Mouse (Mus musculus): ENCODE data around the gene Olfr1250. TPM values are rescaled to one million over a fixed set of nuclear protein-coding genes. Genes with fewer than 3 reads are reported as not detected.
"Not testable (repeated sequence)": the region's sequence is repeated elsewhere in the genome, so short reads cannot be mapped to it uniquely, and the experiment has no call there.

Olfr1250 gene
- not detected in 2 replicates for total RNA-seq (2014; rRNA removed; ENCODE audit: low replicate concordance)
- polyA plus RNA-seq (2015; fragmentation: Nextera tagmentation; extraction: Ambion mirVana) = not detected in 2 replicates

- Histone ChIP-seq H3K27me3 (ENCODE audit: control insufficient read depth, insufficient read depth, low read length) (no peaks in the 10 kb centered on the region), H3K27ac (ENCODE audit: low read depth) (no peak within 1 kb of the TSS), H3K4me3 (ENCODE audit: low read depth, low read length) (no peak within 1 kb of the TSS), H3K4me2 (ENCODE audit: low read depth, low read length) (no peak within 1 kb of the TSS), H3K9me3 (replicated peaks; ENCODE audit: control insufficient read depth, low read length) (no peaks in the 10 kb centered on the region), H3K9ac (replicated peaks; ENCODE audit: low read depth, low read length) (no peak within 1 kb of the TSS), H3K4me1 (ENCODE audit: control insufficient read depth, insufficient read depth) (no peaks in the 10 kb centered on the region), H3K36me3 (replicated peaks; ENCODE audit: control insufficient read depth, insufficient read depth, low read length) (no peaks in the 10 kb centered on the region)
- ATAC-seq (ENCODE audit: insufficient read depth, low read depth) (no peak), DNase-seq (ENCODE audit: low spot score) (no peak)
- TF ChIP-seq CTCF (IDR thresholded peaks at IDR 0.05; ENCODE audit: low read depth) (no peak), EP300 (IDR thresholded peaks at IDR 0.05; ENCODE audit: low read depth) (no peak)
Observed at GRCm38 (mm10) chr2:89661367-89661766, at the start of gene Olfr1250. Gene Olfr1250 (minus strand): TSS chr2:89661467.

GRCm38 (mm10) chr2:89691980-89692379, 30.7 kb upstream of the Olfr1250 start:
- TF ChIP-seq CTCF (IDR thresholded peaks at IDR 0.05; ENCODE audit: low read depth) (no peak), EP300 (IDR thresholded peaks at IDR 0.05; ENCODE audit: low read depth) (no peak)
- Histone ChIP-seq H3K27ac (ENCODE audit: low read depth) (no peak overlapping the region), H3K4me2 (ENCODE audit: low read depth, low read length) (no peak overlapping the region), H3K27me3 (ENCODE audit: control insufficient read depth, insufficient read depth, low read length) (no peaks in the 10 kb centered on the region), H3K4me1 (ENCODE audit: control insufficient read depth, insufficient read depth) (no peaks in the 10 kb centered on the region), H3K9me3 (replicated peaks; ENCODE audit: control insufficient read depth, low read length) (no peaks in the 10 kb centered on the region), H3K9ac (replicated peaks; ENCODE audit: low read depth, low read length) (no peak overlapping the region), H3K4me3 (ENCODE audit: low read depth, low read length) (no peak overlapping the region), H3K36me3 (replicated peaks; ENCODE audit: control insufficient read depth, insufficient read depth, low read length) (no peaks in the 10 kb centered on the region)
- ATAC-seq (ENCODE audit: insufficient read depth, low read depth) (no peak), DNase-seq (ENCODE audit: low spot score) (no peak)
- WGBS = 78% methylated on average over 6 of the region's 6 CpGs

- no peaks in the 10 kb centered on the region for H3K9me3 ChIP-seq (replicated peaks; ENCODE audit: control insufficient read depth, low read length)
- no peaks in the 10 kb centered on the region for H3K4me1 ChIP-seq (ENCODE audit: control insufficient read depth, insufficient read depth)
- no peak within 1 kb of the TSS for H3K9ac ChIP-seq (replicated peaks; ENCODE audit: low read depth, low read length)
- DNase-seq (ENCODE audit: low spot score) (no peak), ATAC-seq (ENCODE audit: insufficient read depth, low read depth) (no peak)
- no peak within 1 kb of the TSS for H3K4me2 ChIP-seq (ENCODE audit: low read depth, low read length)
- TF ChIP-seq CTCF (IDR thresholded peaks at IDR 0.05; ENCODE audit: low read depth) (no peak), EP300 (IDR thresholded peaks at IDR 0.05; ENCODE audit: low read depth) (no peak)
- no peaks in the 10 kb centered on the region for H3K36me3 ChIP-seq (replicated peaks; ENCODE audit: control insufficient read depth, insufficient read depth, low read length)
- H3K4me3 ChIP-seq (ENCODE audit: low read depth, low read length) = no peak within 1 kb of the TSS
- H3K27me3 ChIP-seq (ENCODE audit: control insufficient read depth, insufficient read depth, low read length) = no peaks in the 10 kb centered on the region
- H3K27ac ChIP-seq (ENCODE audit: low read depth) = no peak within 1 kb of the TSS
Observed at GRCm38 (mm10) chr2:89671836-89672235, 10.6 kb upstream of the Olfr1250 start, which contains the start of gene Olfr1251. Gene Olfr1251 (minus strand): TSS chr2:89671936.

GRCm38 (mm10) chr2:89634883-89635282, 26.4 kb downstream of the Olfr1250 start, which contains the start of gene Olfr1249:
Gene Olfr1249 (minus strand): TSS chr2:89634983.
- H3K27me3 ChIP-seq (ENCODE audit: control insufficient read depth, insufficient read depth, low read length) = no peaks in the 10 kb centered on the region
- H3K4me1 ChIP-seq (ENCODE audit: control insufficient read depth, insufficient read depth) = no peaks in the 10 kb centered on the region
- H3K36me3 ChIP-seq (replicated peaks; ENCODE audit: control insufficient read depth, insufficient read depth, low read length) = no peaks in the 10 kb centered on the region
- ATAC-seq (ENCODE audit: insufficient read depth, low read depth) = no peak
- no peak within 1 kb of the TSS for H3K9ac ChIP-seq (replicated peaks; ENCODE audit: low read depth, low read length)
- TF ChIP-seq EP300 (IDR thresholded peaks at IDR 0.05; ENCODE audit: low read depth) = no peak
- DNase-seq (ENCODE audit: low spot score) = no peak
- H3K4me2 ChIP-seq (ENCODE audit: low read depth, low read length) = no peak within 1 kb of the TSS
- no peaks in the 10 kb centered on the region for H3K9me3 ChIP-seq (replicated peaks; ENCODE audit: control insufficient read depth, low read length)
- WGBS = 78% methylated on average over 2 of the region's 2 CpGs
- H3K27ac ChIP-seq (ENCODE audit: low read depth) = no peak within 1 kb of the TSS
- no peak within 1 kb of the TSS for H3K4me3 ChIP-seq (ENCODE audit: low read depth, low read length)

DNA sequence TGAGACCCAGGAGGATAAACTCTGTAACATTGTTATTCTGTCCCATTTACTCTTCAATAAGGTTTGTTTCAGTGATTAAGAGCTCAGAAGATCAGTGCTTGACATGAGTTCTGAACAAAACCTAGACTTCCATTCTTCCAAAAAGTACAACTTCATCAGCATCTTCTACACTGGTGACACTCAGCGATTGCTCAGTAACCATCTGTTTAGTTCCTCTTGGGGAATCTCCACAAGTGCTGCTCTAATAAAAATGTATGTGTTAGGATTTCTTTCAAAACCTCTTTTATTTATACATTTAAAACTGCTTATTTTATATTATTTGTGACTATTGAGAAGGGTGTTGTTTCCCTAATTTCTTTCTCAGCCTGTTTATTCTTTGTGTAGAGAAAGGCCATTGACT, 43.1 kb downstream of the Olfr1250 start, which contains the start of gene Olfr1248:
TSS of gene Olfr1248 (minus strand) at position 101 of the 400 bp plus-strand sequence.
- not testable (repeated sequence) for H3K27ac ChIP-seq (ENCODE audit: low read depth); H3K9me3 ChIP-seq (replicated peaks; ENCODE audit: control insufficient read depth, low read length); H3K4me3 ChIP-seq (ENCODE audit: low read depth, low read length); H3K4me1 ChIP-seq (ENCODE audit: control insufficient read depth, insufficient read depth); ATAC-seq (ENCODE audit: insufficient read depth, low read depth); H3K36me3 ChIP-seq (replicated peaks; ENCODE audit: control insufficient read depth, insufficient read depth, low read length); H3K9ac ChIP-seq (replicated peaks; ENCODE audit: low read depth, low read length); DNase-seq (ENCODE audit: low spot score); H3K4me2 ChIP-seq (ENCODE audit: low read depth, low read length); H3K27me3 ChIP-seq (ENCODE audit: control insufficient read depth, insufficient read depth, low read length)
- WGBS = 87% methylated on average over 1 of the region's 1 CpGs

DNA sequence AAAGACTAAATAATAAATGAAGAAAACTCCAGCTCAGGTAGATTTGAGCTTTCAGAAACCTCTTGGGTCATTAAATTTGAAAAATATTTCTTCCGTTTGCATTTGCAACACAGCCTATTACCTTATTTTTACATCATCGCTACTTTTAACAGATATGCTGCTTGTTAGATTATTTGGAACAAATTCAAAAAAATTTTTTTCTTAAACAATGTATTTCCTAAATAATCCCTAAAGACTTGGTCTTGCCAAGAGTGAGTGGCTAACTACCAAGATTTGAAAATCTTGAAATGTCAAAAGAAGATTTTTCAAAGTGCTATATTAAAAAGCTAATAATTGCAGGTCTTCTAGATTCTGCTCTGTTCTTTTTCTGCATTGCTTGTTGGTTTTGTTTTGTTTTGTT, 47.2 kb downstream of the Olfr1250 start, which contains the start of gene Olfr1247:
TSS of gene Olfr1247 (minus strand) at position 101 of the 400 bp plus-strand sequence.
- no peak for DNase-seq (ENCODE audit: low spot score)
- WGBS = 79% methylated on average over 2 of the region's 2 CpGs
- no peak for TF ChIP-seq CTCF (IDR thresholded peaks at IDR 0.05; ENCODE audit: low read depth)
- TF ChIP-seq EP300 (IDR thresholded peaks at IDR 0.05; ENCODE audit: low read depth) = no peak
- Histone ChIP-seq H3K4me1 (ENCODE audit: control insufficient read depth, insufficient read depth) (no peaks in the 10 kb centered on the region), H3K4me2 (ENCODE audit: low read depth, low read length) (no peak within 1 kb of the TSS), H3K27ac (ENCODE audit: low read depth) (no peak within 1 kb of the TSS), H3K9ac (replicated peaks; ENCODE audit: low read depth, low read length) (no peak within 1 kb of the TSS), H3K4me3 (ENCODE audit: low read depth, low read length) (no peak within 1 kb of the TSS), H3K27me3 (ENCODE audit: control insufficient read depth, insufficient read depth, low read length) (no peaks in the 10 kb centered on the region), H3K36me3 (replicated peaks; ENCODE audit: control insufficient read depth, insufficient read depth, low read length) (no peaks in the 10 kb centered on the region), H3K9me3 (replicated peaks; ENCODE audit: control insufficient read depth, low read length) (no peaks in the 10 kb centered on the region)
- ATAC-seq (ENCODE audit: insufficient read depth, low read depth) = no peak

Other genes starting within 250 kb of the Olfr1250 start
- gene Olfr1239, start 241.1 kb downstream of the Olfr1250 start, total RNA-seq (2014; rRNA removed; ENCODE audit: low replicate concordance) = not detected in 2 replicates
- gene Olfr1239, start 241.1 kb downstream of the Olfr1250 start, polyA plus RNA-seq (2015; fragmentation: Nextera tagmentation; extraction: Ambion mirVana) = not detected in 2 replicates
- gene Olfr1240, start 218.5 kb downstream of the Olfr1250 start, total RNA-seq (2014; rRNA removed; ENCODE audit: low replicate concordance) = not detected in 2 replicates
- not detected in 2 replicates for gene Olfr1240, start 218.5 kb downstream of the Olfr1250 start, polyA plus RNA-seq (2015; fragmentation: Nextera tagmentation; extraction: Ambion mirVana)
- not detected in 2 replicates for gene Olfr1241, start 174.3 kb downstream of the Olfr1250 start, total RNA-seq (2014; rRNA removed; ENCODE audit: low replicate concordance)
- not detected in 2 replicates for gene Olfr1241, start 174.3 kb downstream of the Olfr1250 start, polyA plus RNA-seq (2015; fragmentation: Nextera tagmentation; extraction: Ambion mirVana)
- not detected in 2 replicates for gene Olfr1242, start 163.1 kb downstream of the Olfr1250 start, total RNA-seq (2014; rRNA removed; ENCODE audit: low replicate concordance)
- gene Olfr1242, start 163.1 kb downstream of the Olfr1250 start, polyA plus RNA-seq (2015; fragmentation: Nextera tagmentation; extraction: Ambion mirVana) = not detected in 2 replicates
- gene Olfr1243, start 130.0 kb downstream of the Olfr1250 start, total RNA-seq (2014; rRNA removed; ENCODE audit: low replicate concordance) = not detected in 2 replicates
- gene Olfr1243, start 130.0 kb downstream of the Olfr1250 start, polyA plus RNA-seq (2015; fragmentation: Nextera tagmentation; extraction: Ambion mirVana) = not detected in 2 replicates
- gene Olfr1245, start 83.0 kb downstream of the Olfr1250 start, total RNA-seq (2014; rRNA removed; ENCODE audit: low replicate concordance) = not detected in 2 replicates
- not detected in 2 replicates for gene Olfr1245, start 83.0 kb downstream of the Olfr1250 start, polyA plus RNA-seq (2015; fragmentation: Nextera tagmentation; extraction: Ambion mirVana)
- not detected in 2 replicates for gene Olfr1246, start 68.3 kb downstream of the Olfr1250 start, total RNA-seq (2014; rRNA removed; ENCODE audit: low replicate concordance)
- not detected in 2 replicates for gene Olfr1246, start 68.3 kb downstream of the Olfr1250 start, polyA plus RNA-seq (2015; fragmentation: Nextera tagmentation; extraction: Ambion mirVana)
- gene Olfr1247, start 47.3 kb downstream of the Olfr1250 start, total RNA-seq (2014; rRNA removed; ENCODE audit: low replicate concordance) = not detected in 2 replicates
- not detected in 2 replicates for gene Olfr1247, start 47.3 kb downstream of the Olfr1250 start, polyA plus RNA-seq (2015; fragmentation: Nextera tagmentation; extraction: Ambion mirVana)
- not detected in 2 replicates for gene Olfr1248, start 43.2 kb downstream of the Olfr1250 start, total RNA-seq (2014; rRNA removed; ENCODE audit: low replicate concordance)
- gene Olfr1248, start 43.2 kb downstream of the Olfr1250 start, polyA plus RNA-seq (2015; fragmentation: Nextera tagmentation; extraction: Ambion mirVana) = not detected in 2 replicates
- gene Olfr1249, start 26.5 kb downstream of the Olfr1250 start, total RNA-seq (2014; rRNA removed; ENCODE audit: low replicate concordance) = not detected in 2 replicates
- not detected in 2 replicates for gene Olfr1249, start 26.5 kb downstream of the Olfr1250 start, polyA plus RNA-seq (2015; fragmentation: Nextera tagmentation; extraction: Ambion mirVana)
- not detected in 2 replicates for gene Olfr1251, start 10.5 kb upstream of the Olfr1250 start, total RNA-seq (2014; rRNA removed; ENCODE audit: low replicate concordance)
- gene Olfr1251, start 10.5 kb upstream of the Olfr1250 start, polyA plus RNA-seq (2015; fragmentation: Nextera tagmentation; extraction: Ambion mirVana) = not detected in 2 replicates
- gene Olfr1252, start 63.5 kb upstream of the Olfr1250 start, total RNA-seq (2014; rRNA removed; ENCODE audit: low replicate concordance) = not detected in 2 replicates
- not detected in 2 replicates for gene Olfr1252, start 63.5 kb upstream of the Olfr1250 start, polyA plus RNA-seq (2015; fragmentation: Nextera tagmentation; extraction: Ambion mirVana)
- not detected in 2 replicates for gene Olfr1253, start 95.6 kb upstream of the Olfr1250 start, total RNA-seq (2014; rRNA removed; ENCODE audit: low replicate concordance)
- not detected in 2 replicates for gene Olfr1253, start 95.6 kb upstream of the Olfr1250 start, polyA plus RNA-seq (2015; fragmentation: Nextera tagmentation; extraction: Ambion mirVana)
- gene Olfr1254, start 132.2 kb upstream of the Olfr1250 start, total RNA-seq (2014; rRNA removed; ENCODE audit: low replicate concordance) = not detected in 2 replicates
- not detected in 2 replicates for gene Olfr1254, start 132.2 kb upstream of the Olfr1250 start, polyA plus RNA-seq (2015; fragmentation: Nextera tagmentation; extraction: Ambion mirVana)
- gene Olfr1255, start 150.6 kb upstream of the Olfr1250 start, total RNA-seq (2014; rRNA removed; ENCODE audit: low replicate concordance) = not detected in 2 replicates
- not detected in 2 replicates for gene Olfr1255, start 150.6 kb upstream of the Olfr1250 start, polyA plus RNA-seq (2015; fragmentation: Nextera tagmentation; extraction: Ambion mirVana)
- gene Olfr1256, start 180.1 kb upstream of the Olfr1250 start, total RNA-seq (2014; rRNA removed; ENCODE audit: low replicate concordance) = not detected in 2 replicates
- not detected in 2 replicates for gene Olfr1256, start 180.1 kb upstream of the Olfr1250 start, polyA plus RNA-seq (2015; fragmentation: Nextera tagmentation; extraction: Ambion mirVana)
- gene Olfr48, start 186.7 kb upstream of the Olfr1250 start, total RNA-seq (2014; rRNA removed; ENCODE audit: low replicate concordance) = not detected in 2 replicates
- gene Olfr48, start 186.7 kb upstream of the Olfr1250 start, polyA plus RNA-seq (2015; fragmentation: Nextera tagmentation; extraction: Ambion mirVana) = not detected in 2 replicates
- gene Olfr1257, start 217.0 kb upstream of the Olfr1250 start, total RNA-seq (2014; rRNA removed; ENCODE audit: low replicate concordance) = not detected in 2 replicates
- gene Olfr1257, start 217.0 kb upstream of the Olfr1250 start, polyA plus RNA-seq (2015; fragmentation: Nextera tagmentation; extraction: Ambion mirVana) = not detected in 2 replicates